Mouse (Mus musculus): ENCODE measurements at regions not wholly inside any gene's neighbourhood (a gene's known extent, or its start where the extent isn't known, plus 50 kb on each side); places are given as distances from the start of the nearest gene placed in this dataset.
A peak's percentile ranks its signal among the peaks of the same experiment; 100 is the strongest.

GRCm38 (mm10) chr7:71093301-71093939 lies 257.9 kb downstream of the Gm10295 start:
- no peaks in the 10 kb centered on the region for H3K27me3 ChIP-seq (replicated peaks; ENCODE audit: control insufficient read depth, insufficient read depth, low read length)
- peaks cover 3% of the 10 kb centered on the region; the same call in 1 of the 2 replicates for H3K4me1 ChIP-seq (ENCODE audit: control insufficient read depth, insufficient read depth, low read length)
- no peak overlapping the region for H3K4me3 ChIP-seq (ENCODE audit: insufficient read depth, low read depth, low read length)
- no peaks in the 10 kb centered on the region for H3K36me3 ChIP-seq (ENCODE audit: control insufficient read depth, insufficient read depth, low read length)
- no peak for TF ChIP-seq POLR2A (IDR thresholded peaks at IDR 0.05; ENCODE audit: low read depth, low read length)
- no peak for TF ChIP-seq CTCF (conservative IDR thresholded peaks at IDR 0.05; ENCODE audit: insufficient read depth, insufficient read length, low read depth, low read length)
- H3K27ac ChIP-seq (ENCODE audit: insufficient read depth, low read depth, low read length), result peak overlapping the region; percentile 78
- WGBS, result 65% methylated on average over 6 of the region's 6 CpGs
- DNase-seq, result peak; percentile 32

DNA sequence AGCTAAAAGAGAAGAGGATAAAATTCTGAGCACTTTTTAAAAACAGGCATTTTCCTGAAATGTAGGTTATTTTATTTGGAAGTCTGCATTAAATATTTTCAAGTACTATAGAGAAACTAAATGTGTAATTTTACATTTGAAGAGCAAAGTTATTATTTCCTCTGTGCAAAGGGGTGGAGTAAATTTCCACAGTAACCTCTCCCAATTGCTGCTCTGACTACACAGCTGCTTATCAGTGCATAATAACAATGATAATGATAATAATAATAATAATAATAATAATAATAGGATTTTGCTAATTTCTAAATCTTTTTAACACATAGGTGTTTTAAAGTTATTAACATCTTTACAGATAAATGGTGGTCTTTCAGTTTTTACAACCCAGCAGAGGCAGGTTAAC lies 258.5 kb downstream of the Gm10295 start:
- H3K36me3 ChIP-seq (ENCODE audit: control insufficient read depth, insufficient read depth, low read length), result no peaks in the 10 kb centered on the region
- no peak for TF ChIP-seq POLR2A (IDR thresholded peaks at IDR 0.05; ENCODE audit: low read depth, low read length)
- no peak for TF ChIP-seq CTCF (conservative IDR thresholded peaks at IDR 0.05; ENCODE audit: insufficient read depth, insufficient read length, low read depth, low read length)
- no peak overlapping the region for H3K27ac ChIP-seq (ENCODE audit: insufficient read depth, low read depth, low read length)
- no peak for DNase-seq
- H3K4me1 ChIP-seq (ENCODE audit: control insufficient read depth, insufficient read depth, low read length), result peaks cover 3% of the 10 kb centered on the region; the same call in 1 of the 2 replicates
- H3K4me3 ChIP-seq (ENCODE audit: insufficient read depth, low read depth, low read length), result no peak overlapping the region
- no peaks in the 10 kb centered on the region for H3K27me3 ChIP-seq (replicated peaks; ENCODE audit: control insufficient read depth, insufficient read depth, low read length)

DNA sequence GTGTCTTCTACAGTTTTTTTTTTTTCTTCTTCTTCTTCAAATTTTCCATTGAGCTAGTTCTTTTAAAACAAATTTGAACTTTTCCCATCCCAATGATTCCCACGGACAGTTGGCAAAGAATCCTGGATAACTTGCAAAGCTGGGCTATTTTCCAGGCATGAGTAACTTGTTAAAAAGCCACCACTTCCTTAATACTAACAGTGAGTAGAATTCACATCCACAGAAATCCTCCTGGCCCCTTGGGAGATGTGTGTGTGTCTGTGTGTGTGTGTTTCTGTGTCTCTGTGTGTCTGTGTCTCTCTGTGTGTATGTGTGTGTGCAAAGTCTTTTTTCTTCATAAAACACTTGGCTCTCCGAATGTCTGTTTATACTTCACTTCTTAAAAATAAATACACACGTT lies 259.0 kb downstream of the Gm10295 start:
- 23% methylated on average over 3 of the region's 3 CpGs for WGBS
- Histone ChIP-seq H3K27ac (ENCODE audit: insufficient read depth, low read depth, low read length) (peak overlapping the region; percentile 38; the same call in 1 of the 2 replicates), H3K4me1 (ENCODE audit: control insufficient read depth, insufficient read depth, low read length) (peaks cover 3% of the 10 kb centered on the region; the same call in 1 of the 2 replicates), H3K4me3 (ENCODE audit: insufficient read depth, low read depth, low read length) (no peak overlapping the region), H3K27me3 (replicated peaks; ENCODE audit: control insufficient read depth, insufficient read depth, low read length) (no peaks in the 10 kb centered on the region), H3K36me3 (ENCODE audit: control insufficient read depth, insufficient read depth, low read length) (no peaks in the 10 kb centered on the region)
- TF ChIP-seq POLR2A (IDR thresholded peaks at IDR 0.05; ENCODE audit: low read depth, low read length) (no peak), CTCF (conservative IDR thresholded peaks at IDR 0.05; ENCODE audit: insufficient read depth, insufficient read length, low read depth, low read length) (no peak)
- peak; percentile 85 for DNase-seq

DNA sequence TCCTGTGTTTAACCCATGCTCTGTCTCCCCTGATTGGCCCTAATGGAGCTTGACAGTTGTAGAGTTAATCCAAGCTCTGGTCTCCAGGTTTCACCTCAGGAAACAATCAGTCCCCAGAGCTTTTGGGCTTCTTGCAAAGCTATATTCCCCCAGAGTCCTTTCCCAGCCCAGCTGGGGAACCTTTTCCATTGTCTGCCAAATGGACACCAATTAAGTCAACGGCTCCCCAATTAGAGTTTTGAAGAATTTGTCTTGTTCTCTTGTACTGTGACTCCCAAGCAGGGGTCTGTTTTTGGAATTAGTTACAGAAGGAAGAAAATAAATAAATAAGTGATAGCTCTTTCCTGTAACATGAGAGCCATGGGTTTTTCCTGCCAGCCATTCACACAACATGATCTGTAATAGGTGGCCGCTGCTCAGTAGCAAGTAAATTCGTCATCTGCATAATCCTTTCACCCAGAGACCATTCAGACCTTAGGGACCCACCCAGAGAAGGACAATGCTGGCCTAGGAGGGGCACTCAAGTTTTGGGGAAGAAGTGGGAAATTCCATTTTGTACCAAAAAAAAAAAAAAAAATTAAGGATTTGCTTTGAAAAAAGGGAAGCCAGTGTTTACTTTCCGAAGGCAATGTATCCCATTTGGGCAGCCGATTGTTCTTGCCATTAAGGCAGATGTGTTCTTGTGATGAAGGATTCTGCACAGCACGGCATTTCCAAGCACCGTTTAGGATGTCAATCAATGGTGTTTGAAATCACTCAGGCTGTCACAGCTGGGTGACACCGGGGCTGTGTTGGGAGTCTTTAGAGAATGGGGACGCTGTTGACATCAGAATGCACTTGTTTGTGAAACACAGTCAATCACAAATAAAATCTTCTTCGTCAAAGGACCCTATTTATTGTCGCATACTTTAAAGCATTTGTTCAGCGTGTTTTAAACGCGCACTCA lies 286.6 kb downstream of the Gm10295 start:
- WGBS, result 53% methylated on average over 14 of the region's 14 CpGs
- Histone ChIP-seq H3K27ac (ENCODE audit: insufficient read depth, low read depth, low read length) (no peak overlapping the region), H3K4me3 (ENCODE audit: insufficient read depth, low read depth, low read length) (no peak overlapping the region), H3K27me3 (replicated peaks; ENCODE audit: control insufficient read depth, insufficient read depth, low read length) (no peaks in the 10 kb centered on the region), H3K4me1 (ENCODE audit: control insufficient read depth, insufficient read depth, low read length) (no peaks in the 10 kb centered on the region), H3K36me3 (ENCODE audit: control insufficient read depth, insufficient read depth, low read length) (no peaks in the 10 kb centered on the region)
- no peak for DNase-seq
- TF ChIP-seq CTCF (conservative IDR thresholded peaks at IDR 0.05; ENCODE audit: insufficient read depth, insufficient read length, low read depth, low read length) (no peak), POLR2A (IDR thresholded peaks at IDR 0.05; ENCODE audit: low read depth, low read length) (no peak)

- Histone ChIP-seq H3K4me3 (ENCODE audit: insufficient read depth, low read depth, low read length) (no peak overlapping the region), H3K4me1 (ENCODE audit: control insufficient read depth, insufficient read depth, low read length) (peaks cover 6% of the 10 kb centered on the region; the same call in 1 of the 2 replicates), H3K27me3 (replicated peaks; ENCODE audit: control insufficient read depth, insufficient read depth, low read length) (no peaks in the 10 kb centered on the region), H3K36me3 (ENCODE audit: control insufficient read depth, insufficient read depth, low read length) (no peaks in the 10 kb centered on the region), H3K27ac (ENCODE audit: insufficient read depth, low read depth, low read length) (no peak overlapping the region)
- TF ChIP-seq POLR2A (IDR thresholded peaks at IDR 0.05; ENCODE audit: low read depth, low read length) (no peak), CTCF (conservative IDR thresholded peaks at IDR 0.05; ENCODE audit: insufficient read depth, insufficient read length, low read depth, low read length) (no peak)
- DNase-seq, result no peak
- WGBS, result 59% methylated on average over 2 of the region's 2 CpGs
These were observed 300.5 kb downstream of the Gm10295 start for GRCm38 (mm10) chr7:71050825-71051224.

DNA sequence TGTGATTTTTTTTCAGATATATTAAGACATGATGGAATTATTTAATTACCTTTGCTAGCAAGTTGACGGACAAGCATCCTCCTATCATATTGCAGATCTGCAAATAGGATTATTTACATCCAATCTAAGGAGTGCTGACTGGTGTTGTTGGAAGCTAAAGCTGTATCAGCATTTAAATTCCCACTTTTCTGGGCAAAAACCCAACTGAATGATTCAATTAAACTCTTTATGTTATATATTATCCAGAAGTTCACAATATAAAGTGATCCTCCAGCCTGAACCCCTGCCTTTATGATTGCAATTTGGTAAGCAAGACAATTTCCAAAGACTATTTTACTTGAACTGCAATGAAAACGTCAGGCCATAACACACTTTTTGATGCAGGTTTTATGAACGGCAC lies 304.1 kb downstream of the Gm10295 start:
- no peaks in the 10 kb centered on the region for H3K36me3 ChIP-seq (ENCODE audit: control insufficient read depth, insufficient read depth, low read length)
- no peak overlapping the region for H3K27ac ChIP-seq (ENCODE audit: insufficient read depth, low read depth, low read length)
- TF ChIP-seq CTCF (conservative IDR thresholded peaks at IDR 0.05; ENCODE audit: insufficient read depth, insufficient read length, low read depth, low read length), result no peak
- TF ChIP-seq POLR2A (IDR thresholded peaks at IDR 0.05; ENCODE audit: low read depth, low read length), result no peak
- H3K4me1 ChIP-seq (ENCODE audit: control insufficient read depth, insufficient read depth, low read length), result peaks cover 6% of the 10 kb centered on the region; the same call in 1 of the 2 replicates
- WGBS, result 84% methylated on average over 3 of the region's 3 CpGs
- no peaks in the 10 kb centered on the region for H3K27me3 ChIP-seq (replicated peaks; ENCODE audit: control insufficient read depth, insufficient read depth, low read length)
- H3K4me3 ChIP-seq (ENCODE audit: insufficient read depth, low read depth, low read length), result no peak overlapping the region
- DNase-seq, result no peak

- H3K27me3 ChIP-seq (replicated peaks; ENCODE audit: control insufficient read depth, insufficient read depth, low read length), result no peaks in the 10 kb centered on the region
- H3K27ac ChIP-seq (ENCODE audit: insufficient read depth, low read depth, low read length), result no peak overlapping the region
- no peak for DNase-seq
- H3K4me3 ChIP-seq (ENCODE audit: insufficient read depth, low read depth, low read length), result no peak overlapping the region
- H3K36me3 ChIP-seq (ENCODE audit: control insufficient read depth, insufficient read depth, low read length), result no peaks in the 10 kb centered on the region
- peaks cover 6% of the 10 kb centered on the region; the same call in 1 of the 2 replicates for H3K4me1 ChIP-seq (ENCODE audit: control insufficient read depth, insufficient read depth, low read length)
- WGBS, result 62% methylated on average over 1 of the region's 1 CpGs
- TF ChIP-seq POLR2A (IDR thresholded peaks at IDR 0.05; ENCODE audit: low read depth, low read length), result no peak
- no peak for TF ChIP-seq CTCF (conservative IDR thresholded peaks at IDR 0.05; ENCODE audit: insufficient read depth, insufficient read length, low read depth, low read length)
These were observed 304.7 kb downstream of the Gm10295 start for GRCm38 (mm10) chr7:71046596-71046995.

All from kidney, adult 2 months (tissue).